Mouse (Mus musculus): ENCODE data around the gene Wapl. TPM values are rescaled to one million over a fixed set of nuclear protein-coding genes. Genes with fewer than 3 reads are reported as not detected.

Wapl gene
- polyA plus RNA-seq, 1 experiment from 2014 or later, result 29.9 TPM

GRCm38 (mm10) chr14:34661621-34662477 is 11.9 kb upstream of the Wapl start:
- H3K9me3 ChIP-seq, result 0 out of 2 replicates have a peak, but pooled peaks cover 1% of the 10 kb centered on the region
- H3K27me3 ChIP-seq, result peaks cover 56% of the 10 kb centered on the region
- no peaks in the 10 kb centered on the region for H3K36me3 ChIP-seq
- WGBS, result under 1% methylated on average over 39 of the region's 39 CpGs
- peak overlapping the region; percentile 85 for H3K4me2 ChIP-seq
- H3K27ac ChIP-seq, result no peak overlapping the region
- peak overlapping the region; percentile 50 for H3K4me3 ChIP-seq
- H3K4me1 ChIP-seq, result peaks cover 20% of the 10 kb centered on the region
- peak overlapping the region; percentile 65 for H3K9ac ChIP-seq
- ATAC-seq (ENCODE audit: insufficient number of reproducible peaks, insufficient read depth, low FRiP score, low TSS enrichment, low read depth), result no peak

GRCm38 (mm10) chr14:34662478-34662826 is 11.3 kb upstream of the Wapl start:
- no peak for ATAC-seq (ENCODE audit: insufficient number of reproducible peaks, insufficient read depth, low FRiP score, low TSS enrichment, low read depth)
- no peaks in the 10 kb centered on the region for H3K36me3 ChIP-seq

GRCm38 (mm10) chr14:34663381-34663780 is 10.3 kb upstream of the Wapl start:
- Histone ChIP-seq H3K9ac (no peak overlapping the region), H3K4me2 (no peak overlapping the region), H3K4me1 (peaks cover 20% of the 10 kb centered on the region), H3K27ac (no peak overlapping the region), H3K4me3 (no peak overlapping the region), H3K9me3 (no peaks in the 10 kb centered on the region), H3K36me3 (no peaks in the 10 kb centered on the region), H3K27me3 (peaks cover 56% of the 10 kb centered on the region)
- whole genome bisulfite sequencing, result 66% methylated on average over 1 of the region's 1 CpGs
- ATAC-seq (ENCODE audit: insufficient number of reproducible peaks, insufficient read depth, low FRiP score, low TSS enrichment, low read depth), result no peak

More at GRCm38 (mm10) chr14:34662478-34662826, 11.3 kb upstream of the Wapl start:
- Histone ChIP-seq H3K4me3 (peak overlapping the region; percentile 50), H3K4me2 (peak overlapping the region; percentile 85), H3K27me3 (peaks cover 56% of the 10 kb centered on the region), H3K9ac (peak overlapping the region; percentile 65), H3K27ac (no peak overlapping the region), H3K9me3 (no peaks in the 10 kb centered on the region), H3K4me1 (peaks cover 20% of the 10 kb centered on the region)
- 7% methylated on average over 4 of the region's 4 CpGs for WGBS

- Histone ChIP-seq H3K9me3 (no peaks in the 10 kb centered on the region), H3K27ac (no peak overlapping the region), H3K4me3 (no peak overlapping the region), H3K27me3 (peaks cover 2% of the 10 kb centered on the region; the same call in 1 of the 2 replicates), H3K9ac (no peak overlapping the region), H3K4me2 (no peak overlapping the region), H3K4me1 (no peaks in the 10 kb centered on the region), H3K36me3 (no peaks in the 10 kb centered on the region)
- 64% methylated on average over 3 of the region's 3 CpGs for WGBS
- no peak for ATAC-seq (ENCODE audit: insufficient number of reproducible peaks, insufficient read depth, low FRiP score, low TSS enrichment, low read depth)
Observed at GRCm38 (mm10) chr14:34669082-34669481, 4.6 kb upstream of the Wapl start.

- H3K9me3 ChIP-seq, result no peaks in the 10 kb centered on the region
- 46% methylated on average over 2 of the region's 2 CpGs for WGBS
- ATAC-seq (ENCODE audit: insufficient number of reproducible peaks, insufficient read depth, low FRiP score, low TSS enrichment, low read depth), result no peak
- H3K27me3 ChIP-seq, result no peaks in the 10 kb centered on the region
- no peaks in the 10 kb centered on the region for H3K4me1 ChIP-seq
- no peaks in the 10 kb centered on the region for H3K36me3 ChIP-seq
- no peak overlapping the region for H3K4me3 ChIP-seq
- no peak overlapping the region for H3K9ac ChIP-seq
- H3K4me2 ChIP-seq, result no peak overlapping the region
- no peak overlapping the region for H3K27ac ChIP-seq
Observed at GRCm38 (mm10) chr14:34670256-34670655, 3.5 kb upstream of the Wapl start.

GRCm38 (mm10) chr14:34674229-34674791 is 582 bp downstream of the Wapl start:
- ATAC-seq (ENCODE audit: insufficient number of reproducible peaks, insufficient read depth, low FRiP score, low TSS enrichment, low read depth), result peak; percentile 8; the same call in 1 of the 2 replicates

GRCm38 (mm10) chr14:34674932-34675331 is 1.2 kb downstream of the Wapl start:
- H3K27me3 ChIP-seq, result no peaks in the 10 kb centered on the region
- WGBS, result 26% methylated on average over 9 of the region's 9 CpGs
- no peaks in the 10 kb centered on the region for H3K4me1 ChIP-seq
- no peaks in the 10 kb centered on the region for H3K9me3 ChIP-seq
- peak overlapping the region; percentile 99 for H3K9ac ChIP-seq
- H3K27ac ChIP-seq, result peak overlapping the region; percentile 33; the same call in 1 of the 2 replicates
- no peak for ATAC-seq (ENCODE audit: insufficient number of reproducible peaks, insufficient read depth, low FRiP score, low TSS enrichment, low read depth)
- peak overlapping the region; percentile 97 for H3K4me3 ChIP-seq
- H3K36me3 ChIP-seq, result peaks cover 12% of the 10 kb centered on the region; the same call in 1 of the 2 replicates
- peak overlapping the region; percentile 83 for H3K4me2 ChIP-seq

More at GRCm38 (mm10) chr14:34674229-34674791, 582 bp downstream of the Wapl start:
- H3K4me2 ChIP-seq, result peak overlapping the region; percentile 83
- H3K4me3 ChIP-seq, result peak overlapping the region; percentile 97
- under 1% methylated on average over 46 of the region's 52 CpGs for WGBS
- H3K27ac ChIP-seq, result peak overlapping the region; percentile 95
- H3K4me1 ChIP-seq, result no peaks in the 10 kb centered on the region
- no peaks in the 10 kb centered on the region for H3K27me3 ChIP-seq
- peak overlapping the region; percentile 99 for H3K9ac ChIP-seq
- H3K9me3 ChIP-seq, result no peaks in the 10 kb centered on the region
- peaks cover 12% of the 10 kb centered on the region; the same call in 1 of the 2 replicates for H3K36me3 ChIP-seq

GRCm38 (mm10) chr14:34675347-34675865 is 1.7 kb downstream of the Wapl start:
- Histone ChIP-seq H3K27me3 (no peaks in the 10 kb centered on the region), H3K4me1 (no peaks in the 10 kb centered on the region), H3K4me2 (peak overlapping the region; percentile 83), H3K9me3 (no peaks in the 10 kb centered on the region), H3K4me3 (peak overlapping the region; percentile 17; the same call in 1 of the 2 replicates), H3K36me3 (peaks cover 12% of the 10 kb centered on the region; the same call in 1 of the 2 replicates), H3K27ac (no peak overlapping the region), H3K9ac (no peak overlapping the region)
- no peak for ATAC-seq (ENCODE audit: insufficient number of reproducible peaks, insufficient read depth, low FRiP score, low TSS enrichment, low read depth)
- WGBS, result 60% methylated on average over 5 of the region's 5 CpGs

- no peak overlapping the region for H3K27ac ChIP-seq
- no peak for ATAC-seq (ENCODE audit: insufficient number of reproducible peaks, insufficient read depth, low FRiP score, low TSS enrichment, low read depth)
- no peak overlapping the region for H3K4me3 ChIP-seq
- peaks cover 28% of the 10 kb centered on the region for H3K36me3 ChIP-seq
- H3K4me2 ChIP-seq, result no peak overlapping the region
- H3K4me1 ChIP-seq, result no peaks in the 10 kb centered on the region
- WGBS, result 78% methylated on average over 2 of the region's 2 CpGs
- H3K27me3 ChIP-seq, result no peaks in the 10 kb centered on the region
- H3K9ac ChIP-seq, result no peak overlapping the region
- H3K9me3 ChIP-seq, result no peaks in the 10 kb centered on the region
Observed at GRCm38 (mm10) chr14:34680815-34681214, 7.1 kb downstream of the Wapl start.

- Histone ChIP-seq H3K4me1 (no peaks in the 10 kb centered on the region), H3K9me3 (no peaks in the 10 kb centered on the region), H3K27me3 (no peaks in the 10 kb centered on the region), H3K4me2 (no peak overlapping the region), H3K9ac (no peak overlapping the region), H3K4me3 (no peak overlapping the region), H3K27ac (no peak overlapping the region), H3K36me3 (peaks cover 27% of the 10 kb centered on the region)
- no peak for ATAC-seq (ENCODE audit: insufficient number of reproducible peaks, insufficient read depth, low FRiP score, low TSS enrichment, low read depth)
Observed at GRCm38 (mm10) chr14:34684989-34685388, 11.3 kb downstream of the Wapl start.

GRCm38 (mm10) chr14:34693970-34694369 is 20.2 kb downstream of the Wapl start:
- Histone ChIP-seq H3K4me1 (no peaks in the 10 kb centered on the region), H3K27me3 (no peaks in the 10 kb centered on the region), H3K9me3 (no peaks in the 10 kb centered on the region), H3K36me3 (peaks cover 51% of the 10 kb centered on the region), H3K4me3 (no peak overlapping the region), H3K27ac (no peak overlapping the region), H3K4me2 (no peak overlapping the region), H3K9ac (no peak overlapping the region)
- no peak for ATAC-seq (ENCODE audit: insufficient number of reproducible peaks, insufficient read depth, low FRiP score, low TSS enrichment, low read depth)
- 96% methylated on average over 4 of the region's 4 CpGs for WGBS

Data from embryonic facial prominence, embryonic 13.5 days (tissue).